Mouse (Mus musculus): ENCODE data around the gene Rgs7bp. TPM values are rescaled to one million over a fixed set of nuclear protein-coding genes. Genes with fewer than 3 reads are reported as not detected.

Rgs7bp gene
- polyA plus RNA-seq (2015; fragmentation: Nextera tagmentation; extraction: Ambion mirVana): 2.5 and 2.9 TPM in 2 replicates

DNA sequence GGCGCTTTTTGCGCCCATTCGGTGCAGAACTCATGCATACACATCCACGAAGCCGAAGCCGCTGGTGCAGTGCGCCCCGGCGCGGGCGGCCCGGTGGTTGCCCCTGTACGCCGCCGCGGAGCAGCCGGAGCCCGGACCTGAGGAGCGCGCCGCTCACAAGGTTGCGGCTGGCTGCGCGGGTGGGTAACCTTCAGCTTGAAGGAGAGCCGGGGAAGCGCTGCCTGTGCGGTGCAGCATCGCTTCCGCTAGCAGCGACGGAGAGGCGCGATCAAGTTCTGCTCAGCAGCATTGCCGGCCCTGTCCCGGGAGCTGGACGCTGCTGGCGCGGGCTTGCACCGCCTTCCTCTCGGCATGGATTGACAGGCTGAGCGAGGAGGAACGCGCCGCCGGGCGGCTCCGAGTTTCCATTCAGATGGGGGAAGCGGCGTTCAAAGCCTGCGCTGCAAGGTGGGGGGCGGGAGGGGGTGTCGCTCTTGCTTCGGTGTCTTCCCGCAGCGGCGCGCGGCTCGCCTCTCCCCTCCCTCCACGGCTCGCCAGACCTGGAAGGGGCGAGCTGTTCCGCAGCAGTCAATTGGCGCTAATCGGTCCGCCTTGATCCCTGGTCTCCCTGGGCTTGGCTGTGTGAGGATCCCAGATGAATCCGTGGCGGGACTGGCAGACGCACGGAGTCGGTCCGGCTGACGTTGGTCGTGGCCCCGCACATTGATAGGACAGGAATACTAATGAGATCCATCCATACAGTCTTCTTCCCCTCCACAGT, at the start of gene Rgs7bp:
Gene Rgs7bp, minus strand, starts transcription at position 750 of the 760 bp plus-strand sequence.
- Histone ChIP-seq H3K4me2 (replicated peaks) (peak within 1 kb of the TSS; percentile 87), H3K27me3 (replicated peaks) (peaks cover 3% of the 10 kb centered on the region; the same call in 1 of the 2 replicates), H3K9me3 (no peaks in the 10 kb centered on the region), H3K27ac (peak within 1 kb of the TSS; percentile 75), H3K4me3 (replicated peaks) (peak within 1 kb of the TSS; percentile 50), H3K36me3 (no peaks in the 10 kb centered on the region), H3K4me1 (replicated peaks) (0 out of 2 replicates have a peak, but pooled peaks cover 2% of the 10 kb centered on the region), H3K9ac (peak within 1 kb of the TSS; percentile 51)
- under 1% methylated on average over 74 of the region's 75 CpGs for WGBS
- peak; percentile 91 for ATAC-seq

DNA sequence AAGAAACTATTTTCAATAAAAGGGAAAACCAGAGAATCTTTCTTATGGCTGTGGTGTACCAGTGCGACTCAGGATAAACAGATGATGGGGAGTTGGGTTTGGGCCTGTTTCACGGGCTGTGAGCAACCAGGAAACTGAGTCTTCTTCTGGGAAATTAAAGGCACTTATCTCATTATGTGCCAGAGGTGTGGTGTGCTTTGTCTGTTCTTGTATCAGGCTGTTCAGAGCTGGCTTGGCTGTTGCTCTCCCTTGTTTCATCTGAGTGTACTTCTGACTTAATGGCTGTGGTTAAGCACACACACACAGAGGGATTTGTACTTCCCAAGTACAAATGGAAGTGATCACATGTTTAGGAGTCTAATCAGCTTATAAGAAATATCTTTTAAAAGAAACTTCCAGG, 49.7 kb upstream of the Rgs7bp start:
- ATAC-seq: no peak
- 76% methylated on average over 2 of the region's 2 CpGs for WGBS
- Histone ChIP-seq H3K36me3 (no peaks in the 10 kb centered on the region), H3K9me3 (no peaks in the 10 kb centered on the region), H3K9ac (no peak overlapping the region), H3K4me1 (replicated peaks) (no peaks in the 10 kb centered on the region), H3K27ac (no peak overlapping the region), H3K4me3 (replicated peaks) (no peak overlapping the region), H3K4me2 (replicated peaks) (no peak overlapping the region), H3K27me3 (replicated peaks) (no peaks in the 10 kb centered on the region)

- Histone ChIP-seq H3K27ac (no peak overlapping the region), H3K9me3 (no peaks in the 10 kb centered on the region), H3K36me3 (no peaks in the 10 kb centered on the region), H3K27me3 (replicated peaks) (no peaks in the 10 kb centered on the region), H3K9ac (no peak overlapping the region), H3K4me3 (replicated peaks) (no peak overlapping the region), H3K4me1 (replicated peaks) (no peaks in the 10 kb centered on the region), H3K4me2 (replicated peaks) (no peak overlapping the region)
- WGBS: 84% methylated on average over 4 of the region's 4 CpGs
- ATAC-seq: no peak
These were observed 46.0 kb upstream of the Rgs7bp start for GRCm38 (mm10) chr13:105100705-105101104.

DNA sequence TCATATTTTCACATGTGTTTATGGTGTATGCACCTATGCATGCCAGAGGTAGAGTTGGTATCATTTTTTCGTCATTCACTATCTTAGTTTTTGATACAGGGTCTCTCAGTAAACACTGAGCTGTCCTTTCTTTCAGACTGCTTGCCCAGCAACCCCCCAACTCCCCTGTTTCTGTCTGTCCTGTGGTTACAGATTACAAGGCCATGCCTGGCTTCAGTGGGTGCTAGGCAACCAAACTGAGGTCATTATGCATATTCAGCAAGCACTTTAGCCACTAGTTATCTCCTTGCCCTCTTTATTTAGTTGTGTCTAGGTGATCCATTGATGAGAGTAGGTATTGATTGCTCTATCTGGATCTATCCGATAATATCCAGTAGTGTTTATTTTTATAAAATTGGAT, 41.6 kb upstream of the Rgs7bp start:
- ATAC-seq: no peak
- Histone ChIP-seq H3K9me3 (no peaks in the 10 kb centered on the region), H3K36me3 (no peaks in the 10 kb centered on the region), H3K9ac (no peak overlapping the region), H3K27ac (no peak overlapping the region), H3K27me3 (replicated peaks) (no peaks in the 10 kb centered on the region), H3K4me3 (replicated peaks) (no peak overlapping the region), H3K4me1 (replicated peaks) (no peaks in the 10 kb centered on the region), H3K4me2 (replicated peaks) (no peak overlapping the region)
- 74% methylated on average over 2 of the region's 2 CpGs for WGBS

GRCm38 (mm10) chr13:105089276-105089675, 34.5 kb upstream of the Rgs7bp start:
- Histone ChIP-seq H3K4me1 (replicated peaks) (no peaks in the 10 kb centered on the region), H3K9me3 (no peaks in the 10 kb centered on the region), H3K27ac (no peak overlapping the region), H3K4me2 (replicated peaks) (no peak overlapping the region), H3K9ac (no peak overlapping the region), H3K4me3 (replicated peaks) (no peak overlapping the region), H3K36me3 (no peaks in the 10 kb centered on the region), H3K27me3 (replicated peaks) (no peaks in the 10 kb centered on the region)
- no peak for ATAC-seq
- 91% methylated on average over 3 of the region's 3 CpGs for WGBS

DNA sequence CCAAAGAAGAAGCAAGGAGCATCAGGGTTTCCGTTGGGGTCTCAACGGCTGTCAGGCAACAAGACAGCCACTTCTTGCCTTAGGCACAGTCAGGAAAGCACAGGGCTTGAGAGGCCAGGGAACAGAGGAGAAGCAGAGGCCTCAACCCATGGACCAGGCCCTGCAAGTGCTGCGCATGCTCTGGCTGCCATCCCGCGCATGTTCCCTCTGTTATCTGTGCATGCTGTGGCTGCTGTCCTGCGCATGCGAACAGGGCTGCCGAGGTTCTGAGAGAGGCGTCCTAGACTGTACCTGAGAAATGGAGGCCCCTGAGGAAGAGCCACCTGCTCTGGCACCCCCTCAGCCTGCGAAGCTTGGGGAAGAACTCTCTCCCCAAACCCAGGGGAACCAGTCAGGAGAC, 27.1 kb upstream of the Rgs7bp start, which contains the start of gene 4933425L06Rik:
Gene 4933425L06Rik, plus strand, starts transcription at position 261 of the 400 bp plus-strand sequence.
- Histone ChIP-seq H3K4me3 (replicated peaks) (no peak within 1 kb of the TSS), H3K4me1 (replicated peaks) (no peaks in the 10 kb centered on the region), H3K4me2 (replicated peaks) (no peak within 1 kb of the TSS), H3K36me3 (no peaks in the 10 kb centered on the region), H3K27me3 (replicated peaks) (no peaks in the 10 kb centered on the region), H3K9me3 (no peaks in the 10 kb centered on the region), H3K27ac (no peak within 1 kb of the TSS), H3K9ac (no peak within 1 kb of the TSS)
- ATAC-seq: no peak
- WGBS: 87% methylated on average over 10 of the region's 10 CpGs

DNA sequence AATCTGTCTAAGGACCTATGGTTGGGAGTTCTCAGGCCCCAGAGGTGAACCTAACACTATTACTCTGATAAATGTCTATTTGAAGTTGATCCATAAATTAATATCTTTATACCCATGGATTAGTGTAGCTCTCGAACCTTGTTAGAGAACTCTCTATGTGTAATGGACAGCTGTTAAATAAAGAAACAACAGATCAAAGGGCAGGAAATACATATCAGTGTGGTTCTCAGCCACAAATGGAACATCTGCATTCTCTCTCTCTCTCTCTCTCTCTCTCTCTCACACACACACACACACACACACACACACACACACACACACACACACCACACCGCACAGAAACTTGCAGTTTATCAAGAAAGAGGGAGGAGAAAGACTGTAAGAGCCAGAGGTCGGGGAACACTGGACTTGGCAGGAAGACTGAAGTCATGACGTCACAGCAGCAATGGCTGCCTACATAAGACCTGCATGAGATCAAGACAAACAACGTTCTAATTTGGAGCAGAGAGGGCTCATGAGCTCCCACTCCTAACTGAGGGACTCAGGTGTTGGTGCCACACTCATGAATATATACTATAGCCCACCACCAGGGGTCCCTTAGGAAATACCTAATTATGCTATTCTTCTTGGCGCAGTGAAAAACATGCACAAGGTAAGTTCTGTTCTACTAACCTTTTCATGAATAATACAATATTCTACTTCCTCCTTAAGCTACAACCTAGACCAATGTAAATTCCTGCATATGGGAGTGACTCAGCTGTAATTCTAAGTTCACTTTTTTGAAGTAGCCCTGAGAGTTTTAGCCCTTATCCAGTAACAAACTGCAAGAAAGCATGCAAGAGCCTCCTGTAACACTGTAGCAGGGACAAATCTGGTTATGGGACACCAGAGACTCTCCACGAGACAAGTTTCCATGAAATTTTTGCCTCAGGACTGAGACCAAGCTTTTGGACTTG, 12.4 kb upstream of the Rgs7bp start:
- no peak for ATAC-seq
- no peaks in the 10 kb centered on the region for H3K27me3 ChIP-seq (replicated peaks)
- WGBS: 67% methylated on average over 7 of the region's 7 CpGs

GRCm38 (mm10) chr13:105066119-105066518, 11.4 kb upstream of the Rgs7bp start:
- Histone ChIP-seq H3K9me3 (no peaks in the 10 kb centered on the region), H3K27ac (no peak overlapping the region), H3K27me3 (replicated peaks) (no peaks in the 10 kb centered on the region), H3K36me3 (no peaks in the 10 kb centered on the region), H3K4me1 (replicated peaks) (no peaks in the 10 kb centered on the region), H3K4me2 (replicated peaks) (no peak overlapping the region), H3K4me3 (replicated peaks) (no peak overlapping the region), H3K9ac (no peak overlapping the region)
- no peak for ATAC-seq

More for the DNA sequence above, 12.4 kb upstream of the Rgs7bp start:
- H3K27ac ChIP-seq: no peak overlapping the region
- no peak overlapping the region for H3K4me3 ChIP-seq (replicated peaks)
- H3K36me3 ChIP-seq: no peaks in the 10 kb centered on the region
- no peaks in the 10 kb centered on the region for H3K4me1 ChIP-seq (replicated peaks)
- H3K9ac ChIP-seq: no peak overlapping the region
- H3K9me3 ChIP-seq: no peaks in the 10 kb centered on the region
- H3K4me2 ChIP-seq (replicated peaks): no peak overlapping the region

DNA sequence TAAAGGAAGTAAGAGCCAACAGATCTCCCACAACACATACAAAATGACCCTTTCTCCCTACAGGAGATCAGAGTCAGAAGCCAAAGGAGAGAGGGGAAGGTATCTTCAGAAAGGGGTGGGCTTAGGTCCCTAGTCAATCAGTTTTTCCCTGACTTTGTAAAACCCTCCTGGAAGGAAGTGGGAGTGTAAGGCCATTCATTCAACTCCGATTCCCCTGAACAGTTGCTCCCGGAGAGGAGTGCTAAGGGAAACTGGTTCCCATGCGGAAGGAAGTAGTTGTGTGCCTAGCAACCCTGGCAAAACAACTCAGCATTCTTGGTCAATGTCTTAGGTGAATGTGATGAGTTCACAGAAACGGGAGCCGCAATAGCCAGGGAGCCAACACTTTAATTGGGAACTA, 644 bp upstream of the Rgs7bp start:
- H3K4me1 ChIP-seq (replicated peaks): 0 out of 2 replicates have a peak, but pooled peaks cover 2% of the 10 kb centered on the region
- H3K27ac ChIP-seq: no peak overlapping the region
- peak overlapping the region; percentile 87 for H3K4me2 ChIP-seq (replicated peaks)
- peaks cover 3% of the 10 kb centered on the region; the same call in 1 of the 2 replicates for H3K27me3 ChIP-seq (replicated peaks)
- no peaks in the 10 kb centered on the region for H3K9me3 ChIP-seq
- H3K36me3 ChIP-seq: no peaks in the 10 kb centered on the region
- WGBS: 20% methylated on average over 5 of the region's 5 CpGs
- H3K9ac ChIP-seq: no peak overlapping the region
- H3K4me3 ChIP-seq (replicated peaks): peak overlapping the region; percentile 50
- 0 out of 2 replicates have a peak, but pooled peaks have one; percentile 5 for ATAC-seq

GRCm38 (mm10) chr13:105054941-105055309, 195 bp upstream of the Rgs7bp start:
- no peaks in the 10 kb centered on the region for H3K36me3 ChIP-seq
- H3K9me3 ChIP-seq: no peaks in the 10 kb centered on the region
- peak overlapping the region; percentile 50 for H3K4me3 ChIP-seq (replicated peaks)
- WGBS: under 1% methylated on average over 8 of the region's 8 CpGs
- H3K27ac ChIP-seq: no peak overlapping the region
- peak overlapping the region; percentile 51; the same call in 1 of the 2 replicates for H3K9ac ChIP-seq
- H3K4me1 ChIP-seq (replicated peaks): 0 out of 2 replicates have a peak, but pooled peaks cover 2% of the 10 kb centered on the region
- peaks cover 3% of the 10 kb centered on the region; the same call in 1 of the 2 replicates for H3K27me3 ChIP-seq (replicated peaks)
- peak; percentile 48 for ATAC-seq
- peak overlapping the region; percentile 87 for H3K4me2 ChIP-seq (replicated peaks)

DNA sequence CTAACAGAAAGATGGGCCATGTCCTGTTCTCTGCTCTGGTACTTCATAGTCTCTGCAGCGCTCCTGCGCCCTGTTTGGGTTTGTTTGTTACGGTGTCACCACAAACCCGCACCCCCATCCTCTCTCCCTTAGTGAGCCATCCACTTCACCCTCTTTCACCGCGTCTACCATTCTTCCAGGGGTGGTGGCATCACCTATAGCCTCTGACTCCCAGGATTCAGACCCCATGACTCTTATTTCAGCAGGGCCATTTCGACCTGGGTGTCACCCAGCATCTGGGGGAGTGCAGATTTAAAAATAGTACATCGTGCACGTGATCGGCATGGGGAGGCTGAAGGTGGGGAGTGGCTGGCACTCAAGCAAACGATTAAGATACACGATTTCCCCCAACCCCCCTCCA, 1.1 kb downstream of the Rgs7bp start:
- peak; percentile 26 for ATAC-seq
- 0 out of 2 replicates have a peak overlapping the region, but pooled peaks have one; percentile 75 for H3K27ac ChIP-seq
- H3K27me3 ChIP-seq (replicated peaks): peaks cover 3% of the 10 kb centered on the region; the same call in 1 of the 2 replicates
- H3K4me3 ChIP-seq (replicated peaks): peak overlapping the region; percentile 50
- 0 out of 2 replicates have a peak, but pooled peaks cover 2% of the 10 kb centered on the region for H3K4me1 ChIP-seq (replicated peaks)
- H3K9ac ChIP-seq: peak overlapping the region; percentile 51
- WGBS: 2% methylated on average over 12 of the region's 12 CpGs
- H3K9me3 ChIP-seq: no peaks in the 10 kb centered on the region
- H3K4me2 ChIP-seq (replicated peaks): peak overlapping the region; percentile 87
- no peaks in the 10 kb centered on the region for H3K36me3 ChIP-seq

GRCm38 (mm10) chr13:105051432-105051831, 3.3 kb downstream of the Rgs7bp start:
- H3K9ac ChIP-seq: no peak overlapping the region
- 35% methylated on average over 6 of the region's 6 CpGs for WGBS

More at GRCm38 (mm10) chr13:105051432-105051831, 3.3 kb downstream of the Rgs7bp start:
- Histone ChIP-seq H3K27ac (no peak overlapping the region), H3K4me1 (replicated peaks) (0 out of 2 replicates have a peak, but pooled peaks cover 2% of the 10 kb centered on the region), H3K36me3 (no peaks in the 10 kb centered on the region), H3K4me3 (replicated peaks) (no peak overlapping the region), H3K9me3 (no peaks in the 10 kb centered on the region), H3K27me3 (replicated peaks) (peaks cover 3% of the 10 kb centered on the region; the same call in 1 of the 2 replicates), H3K4me2 (replicated peaks) (no peak overlapping the region)
- no peak for ATAC-seq

Data from intestine, embryonic 15.5 days (tissue).